Mouse (Mus musculus) kidney, embryonic 14.5 days (tissue): ENCODE results near the gene Rab6b. TPM values are rescaled to one million over a fixed set of nuclear protein-coding genes. Genes with fewer than 3 reads are reported as not detected.

ENCODE experiments used
- ATAC-seq: fragments of 200-750 bp; cut with Nextera tagmentation; 2 replicates; pipeline ENCODE4 v1.8.0; 2017; ENCODE audit warnings: moderate number of reproducible peaks, mild to moderate bottlenecking, moderate TSS enrichment, moderate library complexity; ENCODE audit not compliant: low FRiP score, low TSS enrichment
- H3K27ac ChIP-seq: fragments of 300-500 bp; sonication (generic); 2 replicates; pipeline ENCODE4 v1.5.1; 2014; ENCODE audit warnings: low read depth, mild to moderate bottlenecking, low read length, moderate library complexity, mixed read lengths
- H3K27me3 ChIP-seq: fragments of 300-500 bp; sonication (generic); 2 replicates; pipeline ENCODE4 v1.6.1; 2014; ENCODE audit warnings: mild to moderate bottlenecking, low read length; ENCODE audit not compliant: control insufficient read depth, insufficient read depth
- H3K36me3 ChIP-seq: fragments of 300-500 bp; sonication (generic); 2 replicates; pipeline ENCODE4 v1.6.1; 2014; ENCODE audit warnings: low read length, mixed read lengths; ENCODE audit not compliant: control insufficient read depth, insufficient read depth
- H3K4me1 ChIP-seq: fragments of 300-500 bp; sonication (generic); 2 replicates; pipeline ENCODE4 v1.6.1; 2014; ENCODE audit warnings: low read length, mixed read lengths; ENCODE audit not compliant: control insufficient read depth, insufficient read depth
- H3K4me2 ChIP-seq: fragments of 300-500 bp; sonication (generic); replicated peaks from 2 replicates; pipeline ENCODE4 v1.6.1; 2014; ENCODE audit warnings: low read depth, mild to moderate bottlenecking, low read length
- H3K4me3 ChIP-seq: fragments of 300-500 bp; sonication (generic); 2 replicates; pipeline ENCODE4 v1.5.1; 2014; ENCODE audit warnings: mild to moderate bottlenecking, low read length
- H3K9ac ChIP-seq: fragments of 300-500 bp; sonication (generic); 2 replicates; pipeline ENCODE4 v1.6.1; 2014; ENCODE audit warnings: low read depth, mild to moderate bottlenecking, low read length, moderate library complexity
- H3K9me3 ChIP-seq: fragments of 300-500 bp; sonication (generic); 2 replicates; pipeline ENCODE4 v1.6.1; 2016; ENCODE audit warnings: low read length; ENCODE audit not compliant: control insufficient read depth
- WGBS: fragments of 180-500 bp; shearing (Covaris S2); extraction: QIAGEN DNeasy Blood & Tissue Kit; methylation state at CpG from one replicate; pipeline ENCODE4 v1.1.7; 2014; 5-methylcytosine and 5-hydroxymethylcytosine counted together
- polyA plus RNA-seq: library from polyadenylated mRNA; unstranded; fragments of >200 nt; fragmentation: Nextera tagmentation; extraction: Ambion mirVana; gene quantifications from 2 replicates; pipeline ENCODE4 v1.2.1, GENCODE M21; 2014

The Rab6b gene
- polyA plus RNA-seq, 1 experiment from 2014 or later, result 3.5 TPM

DNA sequence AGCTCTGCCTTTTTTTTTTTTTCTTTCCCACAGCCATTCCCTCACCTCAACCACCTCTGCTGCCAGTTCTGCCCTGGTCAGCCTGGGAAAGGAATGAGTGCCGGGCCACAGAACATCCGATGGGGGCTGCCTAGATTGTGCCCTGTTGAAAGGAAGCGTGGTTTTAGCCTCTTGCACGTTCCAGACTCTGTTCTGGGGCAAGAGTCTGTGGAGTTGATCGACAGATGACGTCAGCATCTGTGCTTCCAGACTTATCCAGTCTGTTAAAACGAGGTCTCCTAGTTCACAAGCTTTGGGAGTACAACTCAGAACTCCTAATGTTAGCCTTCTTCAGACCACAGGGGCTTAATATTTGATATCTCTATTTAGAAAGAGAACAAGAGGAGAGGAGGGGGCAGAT, 122.5 kb downstream of the Rab6b start:
- Histone ChIP-seq H3K4me1 (no peaks in the 10 kb centered on the region), H3K4me2 (no peak overlapping the region), H3K9me3 (no peaks in the 10 kb centered on the region), H3K27ac (no peak overlapping the region), H3K27me3 (no peaks in the 10 kb centered on the region), H3K9ac (no peak overlapping the region), H3K36me3 (no peaks in the 10 kb centered on the region), H3K4me3 (no peak overlapping the region)
- WGBS, result 80% methylated on average over 7 of the region's 7 CpGs
- no peak for ATAC-seq

DNA sequence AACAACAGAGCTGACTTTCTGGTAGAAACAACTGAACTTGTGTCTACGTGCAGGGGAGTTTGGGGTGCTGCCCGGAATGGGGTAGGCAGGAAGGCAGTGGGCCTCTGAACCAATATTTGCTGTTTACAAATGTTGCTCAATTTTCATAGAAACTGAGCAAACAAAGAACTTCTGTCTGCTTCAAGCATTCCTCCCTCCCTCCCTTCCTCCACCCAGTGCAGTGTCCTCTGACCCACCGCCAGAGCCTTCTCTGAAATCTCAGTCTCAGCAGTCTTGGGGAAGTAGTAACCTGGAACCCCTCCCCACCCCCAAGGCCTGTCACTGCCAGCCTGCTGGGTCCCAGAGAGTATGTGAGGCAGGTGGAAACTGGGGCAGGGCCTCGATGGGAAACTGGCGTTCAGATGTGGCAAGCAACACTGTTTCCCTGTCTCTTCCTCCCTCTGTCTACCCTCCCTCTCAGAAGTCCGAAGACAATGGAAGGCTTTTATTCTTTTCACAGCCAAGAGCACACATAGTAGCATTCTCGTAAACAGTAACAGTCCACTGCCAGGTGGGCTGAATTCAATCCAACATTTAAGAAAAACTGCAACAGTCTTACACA, 123.1 kb downstream of the Rab6b start:
- H3K9me3 ChIP-seq, result no peaks in the 10 kb centered on the region
- H3K9ac ChIP-seq, result no peak overlapping the region
- H3K4me1 ChIP-seq, result no peaks in the 10 kb centered on the region
- H3K4me3 ChIP-seq, result no peak overlapping the region
- H3K4me2 ChIP-seq, result no peak overlapping the region
- H3K27ac ChIP-seq, result no peak overlapping the region
- H3K36me3 ChIP-seq, result no peaks in the 10 kb centered on the region
- 70% methylated on average over 7 of the region's 7 CpGs for WGBS
- no peak for ATAC-seq
- H3K27me3 ChIP-seq, result no peaks in the 10 kb centered on the region

Other genes starting within 250 kb of the Rab6b start
- 1.1 and 4.0 TPM in 2 replicates for gene Slco2a1, start 123.1 kb upstream of the Rab6b start, polyA plus RNA-seq
- 48.0 and 63.6 TPM in 2 replicates for gene Srprb, start 90.3 kb downstream of the Rab6b start, polyA plus RNA-seq
- gene Gm20425, start 118.5 kb downstream of the Rab6b start, polyA plus RNA-seq, result 1.4 TPM in 1 of 2 replicates, not detected in the other
- gene Trf, start 118.7 kb downstream of the Rab6b start, polyA plus RNA-seq, result 12.8 and 17.2 TPM in 2 replicates
- gene 1300017J02Rik, start 193.3 kb downstream of the Rab6b start, polyA plus RNA-seq, result 0.97 TPM in 1 of 2 replicates, not detected in the other
- gene Topbp1, start 193.4 kb downstream of the Rab6b start, polyA plus RNA-seq, result 64.3 and 91.9 TPM in 2 replicates